Mouse (Mus musculus) adipose tissue, adult 10 weeks (tissue): Measurements from ENCODE around the gene 1700001C02Rik. TPM values are rescaled to one million over a fixed set of nuclear protein-coding genes. Genes with fewer than 3 reads are reported as not detected.

ENCODE experiments used
- polyA plus RNA-seq: library from polyadenylated mRNA; stranded (reverse); fragments of 350-450 nt; fragmentation: Illumina TruSeq; extraction: RNeasy Lipid Tissue Mini Kit (QIAGEN cat#74804); gene quantifications from one replicate; pipeline ENCODE4 v1.2.3, GENCODE M21; 2014; ENCODE audit warnings: low read depth, low replicate concordance

Gene 1700001C02Rik
- 7.7 TPM for polyA plus RNA-seq

GRCm38 (mm10) chr5:30465861-30466260, at the start of gene 1700001C02Rik:
TSS of gene 1700001C02Rik (plus strand) at chr5:30466047.

DNA sequence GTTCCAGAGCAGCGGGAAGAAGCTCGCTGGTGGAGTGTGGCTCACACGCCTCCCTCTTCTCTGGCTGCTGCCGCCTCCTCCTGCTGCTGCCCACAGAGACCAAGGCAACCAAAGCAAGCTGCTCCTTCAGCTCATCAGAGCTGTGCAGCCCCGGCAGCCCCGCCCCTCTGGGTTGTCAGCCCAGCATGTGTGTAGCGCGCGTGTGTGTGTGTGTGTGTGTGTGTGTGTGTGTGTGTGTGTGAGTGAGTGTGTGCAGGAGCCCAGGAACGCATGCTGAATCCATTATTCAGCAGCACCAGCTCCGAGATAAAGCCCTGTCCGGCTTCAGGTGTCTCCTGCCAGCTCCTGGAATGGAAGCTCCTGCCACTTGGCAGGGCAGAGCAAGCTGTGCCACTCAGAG, 4.0 kb upstream of the 1700001C02Rik start, which contains the start of gene Otof:
Otof (minus strand) TSS at position 112 of the 400 bp plus-strand sequence.

Other genes with a start within 250 kb of the 1700001C02Rik start
- gene Selenoi, start 233.5 kb upstream of the 1700001C02Rik start, polyA plus RNA-seq, result 13.3 TPM
- gene Drc1, start 184.7 kb upstream of the 1700001C02Rik start, polyA plus RNA-seq, result 3.7 TPM
- gene Otof, start 4.1 kb upstream of the 1700001C02Rik start, polyA plus RNA-seq, result 9.4 TPM
- gene Cib4, start 79.8 kb downstream of the 1700001C02Rik start, polyA plus RNA-seq, result 0.61 TPM
- 4.3 TPM for gene Kcnk3, start 122.1 kb downstream of the 1700001C02Rik start, polyA plus RNA-seq
- gene Slc35f6, start 181.9 kb downstream of the 1700001C02Rik start, polyA plus RNA-seq, result 23.2 TPM
- 7.2 TPM for gene Cenpa, start 200.7 kb downstream of the 1700001C02Rik start, polyA plus RNA-seq
- 1.2 TPM for gene Dpysl5, start 245.5 kb downstream of the 1700001C02Rik start, polyA plus RNA-seq